Mouse (Mus musculus) stomach, embryonic 16.5 days (tissue): Measurements from ENCODE around the gene Aspn. TPM values are rescaled to one million over a fixed set of nuclear protein-coding genes. Genes with fewer than 3 reads are reported as not detected.
"Not testable (repeated sequence)": the region's sequence is repeated elsewhere in the genome, so short reads cannot be mapped to it uniquely, and the experiment has no call there.

Source experiments
- ATAC-seq: fragments of 200-750 bp; cut with Nextera tagmentation; 2 replicates; pipeline ENCODE4 v1.8.0; 2017; ENCODE audit warnings: moderate number of reproducible peaks, moderate TSS enrichment; ENCODE audit not compliant: insufficient read depth, low FRiP score
- H3K27ac ChIP-seq: fragments of 300-500 bp; sonication (generic); 2 replicates; pipeline ENCODE4 v1.5.1; 2014; ENCODE audit warnings: low read length
- H3K27me3 ChIP-seq: fragments of 300-500 bp; sonication (generic); 2 replicates; pipeline ENCODE4 v1.6.1; 2014; ENCODE audit warnings: low read length, control low read depth, mixed read lengths; ENCODE audit not compliant: control insufficient read depth, insufficient read depth
- H3K36me3 ChIP-seq: fragments of 300-500 bp; sonication (generic); 2 replicates; pipeline ENCODE4 v1.6.1; 2014; ENCODE audit warnings: low read length; ENCODE audit not compliant: control insufficient read depth, insufficient read depth
- H3K4me1 ChIP-seq: fragments of 300-500 bp; sonication (generic); 2 replicates; pipeline ENCODE4 v1.6.1; 2014; ENCODE audit warnings: low read length, control low read depth, mixed read lengths; ENCODE audit not compliant: control insufficient read depth, insufficient read depth
- H3K4me2 ChIP-seq: fragments of 300-500 bp; sonication (generic); 2 replicates; pipeline ENCODE4 v1.6.1; 2014; ENCODE audit warnings: low read depth, low read length, mixed read lengths
- H3K4me3 ChIP-seq: fragments of 300-500 bp; sonication (generic); replicated peaks from 2 replicates; pipeline ENCODE4 v1.5.1; 2014; ENCODE audit warnings: mild to moderate bottlenecking, low read length
- H3K9ac ChIP-seq: fragments of 300-500 bp; sonication (generic); 2 replicates; pipeline ENCODE4 v1.6.1; 2014; ENCODE audit warnings: low read length
- H3K9me3 ChIP-seq: fragments of 300-500 bp; sonication (generic); replicated peaks from 2 replicates; pipeline ENCODE4 v1.6.1; 2016; ENCODE audit warnings: low read length, control low read depth; ENCODE audit not compliant: control insufficient read depth
- WGBS: fragments of 180-500 bp; shearing (Covaris S2); extraction: QIAGEN DNeasy Blood & Tissue Kit; methylation state at CpG from one replicate; pipeline ENCODE4 v1.1.7; 2014; 5-methylcytosine and 5-hydroxymethylcytosine counted together
- polyA plus RNA-seq: library from polyadenylated mRNA; unstranded; fragments of >200 nt; fragmentation: Nextera tagmentation; extraction: Ambion mirVana; gene quantifications from 2 replicates; pipeline ENCODE4 v1.2.1, GENCODE M21; 2015

Aspn gene
- polyA plus RNA-seq, 1 experiment from 2014 or later: 119 TPM

DNA sequence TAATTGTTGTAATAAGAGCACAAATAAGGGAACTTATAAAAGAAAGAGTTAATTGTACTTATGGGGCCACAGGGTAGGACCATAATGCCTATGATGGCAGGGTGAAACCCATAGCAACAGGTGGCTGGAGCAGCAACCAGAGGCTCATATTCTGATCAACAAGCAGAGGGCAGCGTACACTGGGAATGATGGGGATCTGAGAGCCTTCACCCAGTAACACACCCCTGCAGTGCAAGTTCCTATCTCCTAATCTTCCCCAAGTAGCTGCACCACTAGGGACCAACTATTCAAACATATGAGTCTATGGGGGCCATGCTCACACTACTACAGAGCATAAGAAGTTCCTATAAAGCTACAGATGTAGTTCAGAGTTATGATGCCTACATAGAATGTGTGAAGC, 20.1 kb downstream of the Aspn start:
- no peaks in the 10 kb centered on the region for H3K27me3 ChIP-seq
- no peaks in the 10 kb centered on the region for H3K4me1 ChIP-seq
- no peak overlapping the region for H3K9ac ChIP-seq
- no peak overlapping the region for H3K4me3 ChIP-seq
- no peak overlapping the region for H3K4me2 ChIP-seq
- H3K36me3 ChIP-seq: no peaks in the 10 kb centered on the region
- no peaks in the 10 kb centered on the region for H3K9me3 ChIP-seq
- no peak for ATAC-seq
- WGBS: 95% methylated on average over 1 of the region's 1 CpGs
- H3K27ac ChIP-seq: no peak overlapping the region

GRCm38 (mm10) chr13:49570371-49570770, 26.1 kb downstream of the Aspn start:
- H3K27ac ChIP-seq: no peak overlapping the region
- 74% methylated on average over 3 of the region's 3 CpGs for WGBS
- H3K9me3 ChIP-seq: no peaks in the 10 kb centered on the region
- peaks cover 6% of the 10 kb centered on the region; the same call in 1 of the 2 replicates for H3K4me1 ChIP-seq
- no peak overlapping the region for H3K4me2 ChIP-seq
- no peaks in the 10 kb centered on the region for H3K36me3 ChIP-seq
- no peak overlapping the region for H3K9ac ChIP-seq
- ATAC-seq: no peak
- no peak overlapping the region for H3K4me3 ChIP-seq
- no peaks in the 10 kb centered on the region for H3K27me3 ChIP-seq

DNA sequence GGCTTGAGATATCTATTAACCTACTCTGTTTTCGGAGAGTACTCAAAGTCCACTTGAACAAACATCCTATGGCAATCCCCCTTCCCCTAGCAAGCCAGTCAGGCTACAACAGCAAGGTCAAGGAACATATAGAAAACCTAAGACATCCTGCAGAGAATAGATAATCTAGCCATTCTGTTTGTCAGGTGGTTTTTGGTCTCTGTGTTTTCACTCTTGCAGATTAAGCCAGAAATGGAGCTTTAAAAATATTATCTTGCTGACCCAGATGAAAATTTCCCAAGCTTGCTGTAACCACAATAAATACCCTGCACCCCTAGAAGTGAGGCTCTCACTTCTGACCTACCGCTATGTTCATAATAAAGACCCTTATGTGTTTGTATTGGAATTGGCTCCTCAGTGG, 27.2 kb downstream of the Aspn start:
- Histone ChIP-seq H3K9me3 (no peaks in the 10 kb centered on the region), H3K4me2 (no peak overlapping the region), H3K9ac (no peak overlapping the region), H3K36me3 (no peaks in the 10 kb centered on the region), H3K4me1 (peaks cover 6% of the 10 kb centered on the region; the same call in 1 of the 2 replicates), H3K27me3 (no peaks in the 10 kb centered on the region), H3K27ac (no peak overlapping the region), H3K4me3 (no peak overlapping the region)
- 69% methylated on average over 2 of the region's 2 CpGs for WGBS
- no peak for ATAC-seq

DNA sequence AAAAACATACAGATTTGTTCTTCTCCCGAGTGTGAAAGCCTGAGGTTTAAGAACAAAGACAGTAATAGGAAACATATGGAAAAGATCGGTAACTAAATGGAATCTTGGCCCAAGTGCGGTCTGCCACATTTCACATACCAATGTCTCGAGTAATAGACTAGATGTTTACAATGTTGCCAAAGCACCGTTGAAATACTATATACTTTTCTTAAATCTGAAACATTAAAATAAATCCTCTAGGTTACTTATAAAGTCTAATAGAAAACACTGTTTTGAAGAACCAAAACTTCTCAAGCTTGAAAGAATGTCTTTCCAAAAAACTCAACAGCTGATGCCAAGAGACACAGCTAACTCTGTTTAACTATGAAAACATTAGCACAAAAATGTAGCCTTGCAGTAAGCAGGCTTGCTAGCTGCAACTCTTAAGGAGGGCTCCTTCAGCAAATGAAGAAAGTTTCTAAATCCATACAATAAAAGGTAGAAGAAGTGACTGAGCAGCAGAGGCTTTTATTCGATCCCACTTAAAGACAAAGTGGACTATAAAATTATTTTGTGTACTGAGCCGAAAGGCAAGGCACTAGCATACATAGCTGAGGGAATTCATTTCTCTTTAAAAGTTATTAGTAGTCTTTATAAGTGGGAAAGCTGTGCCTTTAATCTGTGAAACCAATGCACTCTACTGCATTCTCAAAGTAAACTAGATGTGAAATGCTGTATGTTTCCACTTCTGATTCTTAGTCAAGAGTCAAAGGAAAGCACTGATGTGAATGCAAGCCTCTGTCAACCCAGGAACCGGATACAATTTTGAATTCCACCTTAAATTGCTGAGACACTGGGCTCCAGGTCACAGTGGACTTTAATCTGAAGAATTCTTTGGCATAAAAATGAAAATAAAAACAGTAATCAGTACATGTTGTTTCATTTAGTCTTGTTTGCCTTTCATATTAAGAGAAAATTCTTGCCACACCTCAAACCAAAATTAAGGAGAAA, 37.6 kb downstream of the Aspn start, which contains the start of gene Omd:
TSS of gene Omd (plus strand) at position 922 of the 990 bp plus-strand sequence.
- Histone ChIP-seq H3K9ac (no peak within 1 kb of the TSS), H3K4me2 (peak within 1 kb of the TSS; percentile 24; the same call in 1 of the 2 replicates), H3K36me3 (no peaks in the 10 kb centered on the region), H3K9me3 (no peaks in the 10 kb centered on the region), H3K27me3 (no peaks in the 10 kb centered on the region), H3K4me3 (no peak within 1 kb of the TSS), H3K27ac (peak within 1 kb of the TSS; percentile 87), H3K4me1 (peaks cover 9% of the 10 kb centered on the region; the same call in 1 of the 2 replicates)
- WGBS: 41% methylated on average over 8 of the region's 8 CpGs
- ATAC-seq: peak; percentile 60

GRCm38 (mm10) chr13:49583859-49584258, 39.6 kb downstream of the Aspn start:
- ATAC-seq: no peak
- Histone ChIP-seq H3K9ac (no peak overlapping the region), H3K4me3 (no peak overlapping the region), H3K27me3 (no peaks in the 10 kb centered on the region), H3K4me1 (peaks cover 9% of the 10 kb centered on the region; the same call in 1 of the 2 replicates), H3K9me3 (no peaks in the 10 kb centered on the region), H3K27ac (peak overlapping the region; percentile 36), H3K36me3 (no peaks in the 10 kb centered on the region), H3K4me2 (no peak overlapping the region)

GRCm38 (mm10) chr13:49584307-49585005, 40.2 kb downstream of the Aspn start:
- H3K27me3 ChIP-seq: no peaks in the 10 kb centered on the region
- peak overlapping the region; percentile 36 for H3K27ac ChIP-seq
- 56% methylated on average over 8 of the region's 8 CpGs for WGBS
- no peak overlapping the region for H3K9ac ChIP-seq
- H3K4me1 ChIP-seq: peaks cover 9% of the 10 kb centered on the region; the same call in 1 of the 2 replicates
- no peaks in the 10 kb centered on the region for H3K9me3 ChIP-seq
- H3K4me2 ChIP-seq: no peak overlapping the region
- ATAC-seq: no peak
- no peaks in the 10 kb centered on the region for H3K36me3 ChIP-seq
- H3K4me3 ChIP-seq: no peak overlapping the region

GRCm38 (mm10) chr13:49586062-49586461, 41.8 kb downstream of the Aspn start:
- no peak overlapping the region for H3K27ac ChIP-seq
- H3K4me2 ChIP-seq: no peak overlapping the region
- no peaks in the 10 kb centered on the region for H3K27me3 ChIP-seq
- no peaks in the 10 kb centered on the region for H3K9me3 ChIP-seq
- 90% methylated on average over 6 of the region's 6 CpGs for WGBS
- H3K36me3 ChIP-seq: no peaks in the 10 kb centered on the region
- no peak overlapping the region for H3K4me3 ChIP-seq
- no peak overlapping the region for H3K9ac ChIP-seq
- no peak for ATAC-seq
- peaks cover 9% of the 10 kb centered on the region; the same call in 1 of the 2 replicates for H3K4me1 ChIP-seq

GRCm38 (mm10) chr13:49602541-49602940, 58.3 kb downstream of the Aspn start:
- H3K27me3 ChIP-seq, H3K9me3 ChIP-seq, H3K27ac ChIP-seq, ATAC-seq, H3K4me1 ChIP-seq, H3K4me2 ChIP-seq, H3K4me3 ChIP-seq, H3K9ac ChIP-seq, H3K36me3 ChIP-seq: not testable (repeated sequence)
- WGBS: 80% methylated on average over 2 of the region's 2 CpGs

DNA sequence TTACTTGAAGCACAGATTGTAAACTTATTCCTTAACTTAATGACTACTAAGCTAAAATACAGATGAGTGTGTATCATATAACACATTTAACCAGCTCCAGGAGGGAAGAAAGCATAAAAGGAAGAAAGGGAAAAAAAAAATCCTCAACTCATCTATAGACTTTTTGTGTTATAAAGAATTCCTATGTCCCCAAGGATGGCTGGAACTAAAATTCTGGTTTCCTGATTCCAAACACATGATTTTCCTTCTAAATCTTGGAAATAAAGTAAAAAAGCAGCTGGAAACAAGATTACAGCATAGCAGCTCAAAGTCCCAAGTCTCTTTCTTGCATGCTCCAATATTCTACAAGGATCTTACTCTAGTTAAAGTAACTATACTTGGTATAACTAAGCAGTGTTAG, 59.4 kb downstream of the Aspn start:
- Histone ChIP-seq H3K4me3 (no peak overlapping the region), H3K27ac (no peak overlapping the region), H3K4me1 (no peaks in the 10 kb centered on the region), H3K9ac (no peak overlapping the region), H3K9me3 (no peaks in the 10 kb centered on the region), H3K27me3 (no peaks in the 10 kb centered on the region), H3K36me3 (no peaks in the 10 kb centered on the region), H3K4me2 (no peak overlapping the region)
- no peak for ATAC-seq
